Mouse (Mus musculus): ENCODE data around the gene Scnm1.

DNA sequence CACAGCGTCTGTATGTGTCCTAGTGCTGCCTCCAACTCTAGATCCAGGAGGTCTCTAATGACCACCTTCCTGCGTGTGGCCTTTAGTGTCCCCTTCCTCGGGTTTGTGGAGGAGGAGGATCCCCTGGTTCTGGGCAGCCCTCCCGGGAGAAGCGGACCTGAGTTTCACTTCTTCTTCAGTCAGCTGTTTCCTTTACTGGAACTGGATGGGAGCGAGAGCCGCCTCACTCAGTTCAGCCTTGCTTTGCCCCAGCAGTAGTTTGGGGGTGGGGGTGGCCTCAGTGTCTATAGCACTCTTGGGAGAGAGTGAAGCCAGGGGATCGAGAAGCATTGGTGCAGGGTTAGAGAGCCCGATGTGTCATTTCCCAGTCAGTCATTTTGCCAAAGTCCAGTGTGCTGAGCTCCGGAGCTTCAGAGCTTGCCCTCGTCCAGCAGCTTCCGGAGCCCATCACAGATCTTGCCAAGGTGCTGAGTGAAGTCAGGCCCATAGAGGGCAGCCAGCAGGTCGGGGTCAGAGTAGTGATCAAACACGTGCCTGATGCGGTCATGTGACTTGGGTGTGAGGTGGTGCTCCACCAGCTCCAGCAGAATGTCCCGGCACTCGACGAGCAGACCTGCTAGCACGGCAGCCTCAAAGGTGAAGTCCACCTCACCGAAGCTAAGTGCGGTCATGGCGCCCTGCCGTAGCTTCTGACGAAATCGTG lies 5.9 kb upstream of the Scnm1 start:
- TF ChIP-seq POLR2A (IDR thresholded peaks at IDR 0.05; ENCODE audit: borderline replicate concordance, insufficient read depth, low read length), result no peak
- no peak for TF ChIP-seq CTCF (IDR thresholded peaks at IDR 0.05; ENCODE audit: borderline replicate concordance, insufficient read depth, low read depth, low read length)

All from cerebellum, adult 2 months (tissue).